Mouse (Mus musculus): ENCODE measurements at regions not wholly inside any gene's neighbourhood (a gene's known extent, or its start where the extent isn't known, plus 50 kb on each side); places are given as distances from the start of the nearest gene placed in this dataset.

GRCm38 (mm10) chr1:169051085-169051862 lies 480.0 kb downstream of the Nuf2 start:
- DNase-seq: no peak

- DNase-seq: no peak
Measured at GRCm38 (mm10) chr1:169049846-169050245, 481.4 kb downstream of the Nuf2 start.

- no peak for DNase-seq
Measured at GRCm38 (mm10) chr1:169046791-169047525, 484.3 kb downstream of the Nuf2 start.

GRCm38 (mm10) chr1:169033517-169033916 lies 497.7 kb downstream of the Nuf2 start:
- no peak for DNase-seq

GRCm38 (mm10) chr1:169031849-169032542 lies 499.3 kb downstream of the Nuf2 start:
- no peak for DNase-seq

- no peak for DNase-seq
Measured at GRCm38 (mm10) chr1:169027706-169028105, 503.6 kb downstream of the Nuf2 start.

GRCm38 (mm10) chr1:169027241-169027640 lies 504.0 kb downstream of the Nuf2 start:
- DNase-seq: no peak

GRCm38 (mm10) chr1:169024531-169024930 lies 506.7 kb downstream of the Nuf2 start:
- DNase-seq: no peak

GRCm38 (mm10) chr1:168991506-168992244 lies 539.6 kb downstream of the Nuf2 start:
- no peak for DNase-seq

GRCm38 (mm10) chr1:168975037-168975698 lies 543.1 kb upstream of the Pbx1 start:
- DNase-seq: no peak

GRCm38 (mm10) chr1:168969402-168969801 lies 537.3 kb upstream of the Pbx1 start:
- no peak for DNase-seq

- no peak for DNase-seq
Measured at GRCm38 (mm10) chr1:168967334-168967733, 535.3 kb upstream of the Pbx1 start.

- no peak for DNase-seq
Measured at GRCm38 (mm10) chr1:168964467-168964904, 532.4 kb upstream of the Pbx1 start.

GRCm38 (mm10) chr1:168950947-168951346 lies 518.9 kb upstream of the Pbx1 start:
- no peak for DNase-seq

GRCm38 (mm10) chr1:168924100-168924815 lies 492.2 kb upstream of the Pbx1 start:
- DNase-seq: no peak

- DNase-seq: no peak
Measured at GRCm38 (mm10) chr1:168918331-168919076, 486.4 kb upstream of the Pbx1 start.

GRCm38 (mm10) chr1:168908684-168909175 lies 476.7 kb upstream of the Pbx1 start:
- no peak for DNase-seq

- no peak for DNase-seq
Measured at GRCm38 (mm10) chr1:168908192-168908591, 476.1 kb upstream of the Pbx1 start.

GRCm38 (mm10) chr1:168898483-168898882 lies 466.4 kb upstream of the Pbx1 start:
- DNase-seq: no peak

GRCm38 (mm10) chr1:168861577-168861976 lies 429.5 kb upstream of the Pbx1 start:
- no peak for DNase-seq

- no peak for DNase-seq
Measured at GRCm38 (mm10) chr1:168823184-168823583, 391.1 kb upstream of the Pbx1 start.
